Mouse (Mus musculus): ENCODE data around the gene Enpp1. TPM values are rescaled to one million over a fixed set of nuclear protein-coding genes. Genes with fewer than 3 reads are reported as not detected.

Enpp1 gene
- polyA plus RNA-seq, 1 experiment from 2014 or later = 9.6 TPM

GRCm38 (mm10) chr10:24698131-24698775 lies 13.7 kb downstream of the Enpp1 start:
- Histone ChIP-seq H3K27ac (ENCODE audit: low read depth) (peak overlapping the region; percentile 65; the same call in 1 of the 2 replicates), H3K4me3 (ENCODE audit: low read depth, low read length) (no peak overlapping the region), H3K36me3 (ENCODE audit: control insufficient read depth, insufficient read depth, low read length) (no peaks in the 10 kb centered on the region), H3K9ac (ENCODE audit: low read length) (no peak overlapping the region), H3K27me3 (replicated peaks; ENCODE audit: control insufficient read depth, insufficient read depth, low read length) (no peaks in the 10 kb centered on the region), H3K4me2 (ENCODE audit: low read length) (no peak overlapping the region), H3K4me1 (replicated peaks; ENCODE audit: control insufficient read depth, insufficient read depth, low read length) (no peaks in the 10 kb centered on the region), H3K9me3 (ENCODE audit: control insufficient read depth, low read length) (no peaks in the 10 kb centered on the region)
- ATAC-seq (replicated peaks; ENCODE audit: low FRiP score, low TSS enrichment, low read depth) = peak; percentile 74
- 33% methylated on average over 6 of the region's 6 CpGs for WGBS
- DNase-seq (ENCODE audit: low spot score) = peak; percentile 58

- no peaks in the 10 kb centered on the region for H3K9me3 ChIP-seq (ENCODE audit: control insufficient read depth, low read length)
- ATAC-seq (replicated peaks; ENCODE audit: low FRiP score, low TSS enrichment, low read depth) = no peak
- 76% methylated on average over 3 of the region's 3 CpGs for WGBS
These were observed 15.2 kb downstream of the Enpp1 start for GRCm38 (mm10) chr10:24696761-24697160.

GRCm38 (mm10) chr10:24695786-24696185 lies 16.2 kb downstream of the Enpp1 start:
- no peaks in the 10 kb centered on the region for H3K27me3 ChIP-seq (replicated peaks; ENCODE audit: control insufficient read depth, insufficient read depth, low read length)
- H3K4me2 ChIP-seq (ENCODE audit: low read length) = no peak overlapping the region
- H3K4me1 ChIP-seq (replicated peaks; ENCODE audit: control insufficient read depth, insufficient read depth, low read length) = no peaks in the 10 kb centered on the region
- DNase-seq (ENCODE audit: low spot score) = no peak
- H3K27ac ChIP-seq (ENCODE audit: low read depth) = no peak overlapping the region
- H3K36me3 ChIP-seq (ENCODE audit: control insufficient read depth, insufficient read depth, low read length) = no peaks in the 10 kb centered on the region
- no peak overlapping the region for H3K9ac ChIP-seq (ENCODE audit: low read length)
- H3K4me3 ChIP-seq (ENCODE audit: low read depth, low read length) = no peak overlapping the region
- WGBS = 80% methylated on average over 5 of the region's 5 CpGs
- H3K9me3 ChIP-seq (ENCODE audit: control insufficient read depth, low read length) = no peaks in the 10 kb centered on the region
- ATAC-seq (replicated peaks; ENCODE audit: low FRiP score, low TSS enrichment, low read depth) = no peak

More at GRCm38 (mm10) chr10:24696761-24697160, 15.2 kb downstream of the Enpp1 start:
- DNase-seq (ENCODE audit: low spot score) = no peak
- Histone ChIP-seq H3K9ac (ENCODE audit: low read length) (no peak overlapping the region), H3K36me3 (ENCODE audit: control insufficient read depth, insufficient read depth, low read length) (no peaks in the 10 kb centered on the region), H3K4me3 (ENCODE audit: low read depth, low read length) (no peak overlapping the region), H3K4me1 (replicated peaks; ENCODE audit: control insufficient read depth, insufficient read depth, low read length) (no peaks in the 10 kb centered on the region), H3K4me2 (ENCODE audit: low read length) (no peak overlapping the region), H3K27me3 (replicated peaks; ENCODE audit: control insufficient read depth, insufficient read depth, low read length) (no peaks in the 10 kb centered on the region), H3K27ac (ENCODE audit: low read depth) (no peak overlapping the region)

- ATAC-seq (replicated peaks; ENCODE audit: low FRiP score, low TSS enrichment, low read depth) (no peak), DNase-seq (ENCODE audit: low spot score) (no peak)
- Histone ChIP-seq H3K36me3 (ENCODE audit: control insufficient read depth, insufficient read depth, low read length) (no peaks in the 10 kb centered on the region), H3K9me3 (ENCODE audit: control insufficient read depth, low read length) (no peaks in the 10 kb centered on the region), H3K27ac (ENCODE audit: low read depth) (no peak overlapping the region), H3K27me3 (replicated peaks; ENCODE audit: control insufficient read depth, insufficient read depth, low read length) (no peaks in the 10 kb centered on the region), H3K4me2 (ENCODE audit: low read length) (no peak overlapping the region), H3K4me3 (ENCODE audit: low read depth, low read length) (no peak overlapping the region), H3K9ac (ENCODE audit: low read length) (no peak overlapping the region), H3K4me1 (replicated peaks; ENCODE audit: control insufficient read depth, insufficient read depth, low read length) (no peaks in the 10 kb centered on the region)
- WGBS = 85% methylated on average over 7 of the region's 7 CpGs
These were observed 29.3 kb downstream of the Enpp1 start for GRCm38 (mm10) chr10:24682518-24683104.

- H3K27me3 ChIP-seq (replicated peaks; ENCODE audit: control insufficient read depth, insufficient read depth, low read length) = no peaks in the 10 kb centered on the region
- no peaks in the 10 kb centered on the region for H3K4me1 ChIP-seq (replicated peaks; ENCODE audit: control insufficient read depth, insufficient read depth, low read length)
- H3K27ac ChIP-seq (ENCODE audit: low read depth) = no peak overlapping the region
- H3K36me3 ChIP-seq (ENCODE audit: control insufficient read depth, insufficient read depth, low read length) = no peaks in the 10 kb centered on the region
- ATAC-seq (replicated peaks; ENCODE audit: low FRiP score, low TSS enrichment, low read depth) = no peak
- H3K9ac ChIP-seq (ENCODE audit: low read length) = no peak overlapping the region
- no peak for DNase-seq (ENCODE audit: low spot score)
- H3K9me3 ChIP-seq (ENCODE audit: control insufficient read depth, low read length) = no peaks in the 10 kb centered on the region
- no peak overlapping the region for H3K4me2 ChIP-seq (ENCODE audit: low read length)
- H3K4me3 ChIP-seq (ENCODE audit: low read depth, low read length) = no peak overlapping the region
- WGBS = 89% methylated on average over 18 of the region's 18 CpGs
These were observed 34.3 kb downstream of the Enpp1 start for GRCm38 (mm10) chr10:24677681-24678080.

GRCm38 (mm10) chr10:24674261-24674660 lies 37.7 kb downstream of the Enpp1 start:
- Histone ChIP-seq H3K9ac (ENCODE audit: low read length) (no peak overlapping the region), H3K27ac (ENCODE audit: low read depth) (no peak overlapping the region), H3K4me3 (ENCODE audit: low read depth, low read length) (no peak overlapping the region), H3K36me3 (ENCODE audit: control insufficient read depth, insufficient read depth, low read length) (0 out of 2 replicates have a peak, but pooled peaks cover 3% of the 10 kb centered on the region), H3K9me3 (ENCODE audit: control insufficient read depth, low read length) (no peaks in the 10 kb centered on the region), H3K4me2 (ENCODE audit: low read length) (no peak overlapping the region), H3K4me1 (replicated peaks; ENCODE audit: control insufficient read depth, insufficient read depth, low read length) (no peaks in the 10 kb centered on the region), H3K27me3 (replicated peaks; ENCODE audit: control insufficient read depth, insufficient read depth, low read length) (no peaks in the 10 kb centered on the region)
- 78% methylated on average over 6 of the region's 6 CpGs for WGBS
- DNase-seq (ENCODE audit: low spot score) (no peak), ATAC-seq (replicated peaks; ENCODE audit: low FRiP score, low TSS enrichment, low read depth) (no peak)

- ATAC-seq (replicated peaks; ENCODE audit: low FRiP score, low TSS enrichment, low read depth) = no peak
- H3K36me3 ChIP-seq (ENCODE audit: control insufficient read depth, insufficient read depth, low read length) = 0 out of 2 replicates have a peak, but pooled peaks cover 4% of the 10 kb centered on the region
- no peak overlapping the region for H3K4me2 ChIP-seq (ENCODE audit: low read length)
- no peaks in the 10 kb centered on the region for H3K9me3 ChIP-seq (ENCODE audit: control insufficient read depth, low read length)
- H3K4me1 ChIP-seq (replicated peaks; ENCODE audit: control insufficient read depth, insufficient read depth, low read length) = no peaks in the 10 kb centered on the region
- H3K9ac ChIP-seq (ENCODE audit: low read length) = no peak overlapping the region
- H3K27me3 ChIP-seq (replicated peaks; ENCODE audit: control insufficient read depth, insufficient read depth, low read length) = no peaks in the 10 kb centered on the region
- H3K4me3 ChIP-seq (ENCODE audit: low read depth, low read length) = no peak overlapping the region
- no peak for DNase-seq (ENCODE audit: low spot score)
- 95% methylated on average over 2 of the region's 2 CpGs for WGBS
- H3K27ac ChIP-seq (ENCODE audit: low read depth) = no peak overlapping the region
These were observed 39.0 kb downstream of the Enpp1 start for GRCm38 (mm10) chr10:24672948-24673347.

- no peak for ATAC-seq (replicated peaks; ENCODE audit: low FRiP score, low TSS enrichment, low read depth)
- DNase-seq (ENCODE audit: low spot score) = no peak
These were observed 41.4 kb downstream of the Enpp1 start for GRCm38 (mm10) chr10:24670548-24670947.

More at GRCm38 (mm10) chr10:24670548-24670947, 41.4 kb downstream of the Enpp1 start:
- Histone ChIP-seq H3K9me3 (ENCODE audit: control insufficient read depth, low read length) (no peaks in the 10 kb centered on the region), H3K9ac (ENCODE audit: low read length) (no peak overlapping the region), H3K36me3 (ENCODE audit: control insufficient read depth, insufficient read depth, low read length) (0 out of 2 replicates have a peak, but pooled peaks cover 4% of the 10 kb centered on the region), H3K27ac (ENCODE audit: low read depth) (no peak overlapping the region), H3K27me3 (replicated peaks; ENCODE audit: control insufficient read depth, insufficient read depth, low read length) (no peaks in the 10 kb centered on the region), H3K4me3 (ENCODE audit: low read depth, low read length) (no peak overlapping the region), H3K4me2 (ENCODE audit: low read length) (no peak overlapping the region), H3K4me1 (replicated peaks; ENCODE audit: control insufficient read depth, insufficient read depth, low read length) (no peaks in the 10 kb centered on the region)
- WGBS = 87% methylated on average over 6 of the region's 6 CpGs

All from intestine, embryonic 14.5 days (tissue).